Mouse (Mus musculus) forebrain, embryonic 11.5 days (tissue): ENCODE results near the gene Hmgcll1. TPM values are rescaled to one million over a fixed set of nuclear protein-coding genes. Genes with fewer than 3 reads are reported as not detected.
A peak's percentile ranks its signal among the peaks of the same experiment; 100 is the strongest.

ENCODE experiments used
- ATAC-seq: fragments of 200-750 bp; cut with Nextera tagmentation; replicated peaks from 2 replicates; pipeline ENCODE4 v1.8.0; 2017; ENCODE audit warnings: moderate TSS enrichment; ENCODE audit not compliant: low FRiP score
- DNase-seq: peaks from one replicate; pipeline ENCODE4 v3.0.0-alpha.2; 2017; ENCODE audit warnings: low spot score
- H3K27ac ChIP-seq: fragments of 300-500 bp; sonication (generic); 2 replicates; pipeline ENCODE4 v1.5.1; 2014; ENCODE audit warnings: low read depth, low read length
- H3K27me3 ChIP-seq: fragments of 300-500 bp; sonication (generic); 2 replicates; pipeline ENCODE4 v1.6.1; 2014; ENCODE audit warnings: mild to moderate bottlenecking, low read length, mixed read lengths; ENCODE audit not compliant: control insufficient read depth, insufficient read depth
- H3K36me3 ChIP-seq: fragments of 300-500 bp; sonication (generic); 2 replicates; pipeline ENCODE4 v1.6.1; 2014; ENCODE audit warnings: mild to moderate bottlenecking, low read length, moderate library complexity, mixed read lengths; ENCODE audit not compliant: control insufficient read depth, insufficient read depth
- H3K4me1 ChIP-seq: fragments of 300-500 bp; sonication (generic); replicated peaks from 2 replicates; pipeline ENCODE4 v1.6.1; 2014; ENCODE audit warnings: low read length, mixed read lengths; ENCODE audit not compliant: control insufficient read depth, insufficient read depth
- H3K4me2 ChIP-seq: fragments of 300-500 bp; sonication (generic); 2 replicates; pipeline ENCODE4 v1.6.1; 2014; ENCODE audit warnings: low read depth, mild to moderate bottlenecking, low read length, moderate library complexity, mixed read lengths; ENCODE audit not compliant: severe bottlenecking
- H3K4me3 ChIP-seq: fragments of 300-500 bp; sonication (generic); 2 replicates; pipeline ENCODE4 v1.5.1; 2014; ENCODE audit warnings: low read depth, low read length
- H3K9ac ChIP-seq: fragments of 300-500 bp; sonication (generic); 2 replicates; pipeline ENCODE4 v1.6.1; 2014; ENCODE audit warnings: low read length
- H3K9me3 ChIP-seq: fragments of 300-500 bp; sonication (generic); 2 replicates; pipeline ENCODE4 v1.6.1; 2016; ENCODE audit warnings: low read length, mixed read lengths; ENCODE audit not compliant: control insufficient read depth
- WGBS: fragments of 180-500 bp; shearing (Covaris S2); extraction: QIAGEN DNeasy Blood & Tissue Kit; methylation state at CpG from one replicate; pipeline ENCODE4 v1.1.7; 2014; 5-methylcytosine and 5-hydroxymethylcytosine counted together
- polyA plus RNA-seq: library from polyadenylated mRNA; unstranded; fragments of >200 nt; fragmentation: Nextera tagmentation; extraction: Ambion mirVana; gene quantifications from 2 replicates; pipeline ENCODE4 v1.2.1, GENCODE M21; 2014

Gene Hmgcll1
- polyA plus RNA-seq, result 9.5 and 10.4 TPM in 2 replicates

DNA sequence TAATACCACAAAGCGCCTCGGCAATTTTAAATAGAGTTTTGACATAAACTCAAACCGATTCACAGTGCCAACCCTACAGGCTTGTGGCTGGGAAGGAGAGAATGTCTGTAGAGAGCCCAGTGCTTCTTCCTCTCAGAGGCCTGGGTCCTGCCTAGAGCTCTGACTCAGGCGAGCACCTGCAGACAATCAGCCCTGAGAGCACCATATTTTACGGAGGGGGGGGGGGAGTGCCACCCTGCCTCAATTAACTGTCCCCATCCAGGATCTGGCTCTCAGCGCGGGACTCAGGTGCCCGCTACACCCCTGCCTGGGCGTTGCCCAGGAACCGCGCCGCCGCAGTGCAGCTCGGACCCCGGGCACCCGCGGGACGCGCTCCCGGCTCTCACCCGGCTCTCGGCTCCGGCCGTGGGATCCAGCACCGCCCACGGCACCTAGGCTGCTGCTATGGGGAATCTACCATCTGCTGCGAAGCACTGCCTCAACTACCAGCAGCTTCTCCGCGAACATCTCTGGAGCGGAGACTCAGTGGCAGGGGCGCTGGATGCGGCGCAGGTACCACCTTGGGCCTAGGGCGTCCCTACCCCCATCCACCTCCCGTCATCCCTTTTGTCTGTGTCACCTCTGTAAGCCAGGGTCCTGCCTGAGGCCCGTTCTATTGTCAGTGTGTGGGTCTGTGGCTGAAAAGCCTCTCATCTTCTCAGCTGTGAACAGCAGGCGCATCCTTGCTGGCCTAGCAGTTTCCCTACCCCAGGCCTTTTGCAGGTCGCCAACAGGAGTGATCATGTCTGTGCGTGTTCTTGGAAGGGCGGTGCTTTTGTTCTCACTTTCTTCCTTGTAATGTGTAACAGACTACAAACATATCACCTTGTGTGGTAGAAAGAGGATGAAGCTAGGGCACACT is at the start of gene Hmgcll1:
Gene Hmgcll1 (plus strand): TSS at position 225 of the 901 bp plus-strand sequence.
- Histone ChIP-seq H3K9me3 (no peaks in the 10 kb centered on the region), H3K4me3 (peak within 1 kb of the TSS; percentile 56), H3K4me2 (peak within 1 kb of the TSS; percentile 90), H3K36me3 (no peaks in the 10 kb centered on the region), H3K4me1 (peaks cover 2% of the 10 kb centered on the region; the same call in 1 of the 2 replicates), H3K9ac (peak within 1 kb of the TSS; percentile 72), H3K27ac (peak within 1 kb of the TSS; percentile 37; the same call in 1 of the 2 replicates), H3K27me3 (no peaks in the 10 kb centered on the region)
- DNase-seq (peak; percentile 78), ATAC-seq (peak; percentile 90)
- 4% methylated on average over 39 of the region's 40 CpGs for WGBS

DNA sequence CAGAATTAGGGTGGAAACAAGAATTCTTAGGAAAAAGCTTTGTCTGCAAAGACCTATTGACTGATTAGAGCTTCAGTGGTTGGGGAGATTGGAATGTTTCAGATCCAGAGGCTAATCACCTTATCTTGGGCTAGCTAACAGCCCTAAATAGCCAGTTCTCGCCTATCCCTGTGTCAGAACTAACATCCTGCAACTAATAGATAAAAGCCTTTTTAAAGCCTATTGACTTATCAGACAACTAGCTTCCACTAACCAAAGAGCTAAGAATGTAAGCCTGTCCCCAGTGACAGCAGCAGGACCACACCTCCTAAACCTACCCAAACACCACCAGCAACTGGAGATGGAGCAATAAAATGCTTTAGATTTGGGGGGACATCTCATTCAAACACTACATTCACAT is 34.6 kb upstream of the Hmgcll1 start:
- Histone ChIP-seq H3K27ac (no peak overlapping the region), H3K9me3 (no peaks in the 10 kb centered on the region), H3K4me3 (no peak overlapping the region), H3K4me2 (no peak overlapping the region), H3K36me3 (no peaks in the 10 kb centered on the region), H3K27me3 (no peaks in the 10 kb centered on the region), H3K9ac (no peak overlapping the region), H3K4me1 (no peaks in the 10 kb centered on the region)
- DNase-seq, result no peak
- 39% methylated on average over 1 of the region's 1 CpGs for WGBS
- ATAC-seq, result no peak

DNA sequence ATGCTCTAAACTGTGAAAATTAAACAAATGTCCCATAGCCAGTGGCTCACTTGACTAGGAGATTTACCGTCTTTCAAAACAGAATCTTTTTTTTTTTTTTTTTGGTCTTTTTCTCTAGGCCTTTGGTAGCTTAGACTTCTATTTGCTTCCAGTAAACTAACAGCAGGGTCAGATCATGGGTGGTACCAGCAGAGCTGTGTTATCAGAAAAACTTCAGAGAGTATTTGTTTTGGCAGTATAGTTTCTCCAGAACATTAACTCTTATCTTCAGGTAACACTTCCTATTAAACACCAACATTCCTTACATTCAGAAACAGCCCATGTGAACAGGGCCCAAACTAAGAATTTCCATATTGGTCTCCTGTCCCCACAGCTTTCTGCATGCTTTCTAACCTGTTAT is 33.5 kb upstream of the Hmgcll1 start:
- Histone ChIP-seq H3K27ac (no peak overlapping the region), H3K36me3 (no peaks in the 10 kb centered on the region), H3K4me2 (no peak overlapping the region), H3K9ac (no peak overlapping the region), H3K9me3 (no peaks in the 10 kb centered on the region), H3K4me3 (no peak overlapping the region), H3K4me1 (no peaks in the 10 kb centered on the region), H3K27me3 (no peaks in the 10 kb centered on the region)
- ATAC-seq (no peak), DNase-seq (no peak)
- 96% methylated on average over 1 of the region's 1 CpGs for WGBS

GRCm38 (mm10) chr9:75989491-75989890 is 25.2 kb upstream of the Hmgcll1 start:
- no peaks in the 10 kb centered on the region for H3K27me3 ChIP-seq
- no peak for ATAC-seq

DNA sequence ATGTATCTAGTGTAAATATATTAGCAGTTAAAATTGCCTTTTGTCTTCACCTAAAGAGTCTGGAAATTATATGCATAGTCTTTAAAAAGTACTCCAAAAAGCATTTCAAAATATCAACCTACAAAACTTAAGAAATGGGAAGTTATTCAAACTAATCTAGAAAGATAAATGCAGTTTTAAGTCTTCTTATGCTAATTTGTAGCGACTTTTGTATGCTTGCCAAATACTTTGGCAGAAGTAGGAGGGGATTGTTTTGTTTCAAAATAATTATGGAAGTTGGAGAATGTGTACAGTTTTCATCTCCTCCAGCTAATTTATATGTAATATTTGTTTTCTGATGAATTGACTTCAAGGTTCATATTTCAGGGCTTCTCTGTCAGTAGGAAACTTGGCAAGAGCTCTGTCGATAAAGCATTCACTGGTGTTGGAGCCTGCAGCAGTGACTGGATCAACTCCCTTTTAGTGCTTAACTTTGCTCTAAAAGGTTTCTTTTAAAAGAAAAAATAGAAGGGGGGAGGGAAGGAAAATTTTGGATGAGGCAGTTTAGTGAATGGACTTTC is 15.8 kb upstream of the Hmgcll1 start:
- no peak for DNase-seq
- no peak overlapping the region for H3K9ac ChIP-seq
- 82% methylated on average over 2 of the region's 2 CpGs for WGBS
- no peaks in the 10 kb centered on the region for H3K9me3 ChIP-seq
- H3K4me2 ChIP-seq, result no peak overlapping the region
- no peaks in the 10 kb centered on the region for H3K36me3 ChIP-seq
- H3K4me3 ChIP-seq, result no peak overlapping the region
- no peak for ATAC-seq
- H3K27me3 ChIP-seq, result no peaks in the 10 kb centered on the region
- H3K4me1 ChIP-seq, result no peaks in the 10 kb centered on the region
- no peak overlapping the region for H3K27ac ChIP-seq

More at GRCm38 (mm10) chr9:75989491-75989890, 25.2 kb upstream of the Hmgcll1 start:
- Histone ChIP-seq H3K4me3 (no peak overlapping the region), H3K4me2 (no peak overlapping the region), H3K4me1 (no peaks in the 10 kb centered on the region), H3K27ac (no peak overlapping the region), H3K36me3 (no peaks in the 10 kb centered on the region), H3K9me3 (no peaks in the 10 kb centered on the region), H3K9ac (no peak overlapping the region)
- no peak for DNase-seq
- 92% methylated on average over 4 of the region's 4 CpGs for WGBS

DNA sequence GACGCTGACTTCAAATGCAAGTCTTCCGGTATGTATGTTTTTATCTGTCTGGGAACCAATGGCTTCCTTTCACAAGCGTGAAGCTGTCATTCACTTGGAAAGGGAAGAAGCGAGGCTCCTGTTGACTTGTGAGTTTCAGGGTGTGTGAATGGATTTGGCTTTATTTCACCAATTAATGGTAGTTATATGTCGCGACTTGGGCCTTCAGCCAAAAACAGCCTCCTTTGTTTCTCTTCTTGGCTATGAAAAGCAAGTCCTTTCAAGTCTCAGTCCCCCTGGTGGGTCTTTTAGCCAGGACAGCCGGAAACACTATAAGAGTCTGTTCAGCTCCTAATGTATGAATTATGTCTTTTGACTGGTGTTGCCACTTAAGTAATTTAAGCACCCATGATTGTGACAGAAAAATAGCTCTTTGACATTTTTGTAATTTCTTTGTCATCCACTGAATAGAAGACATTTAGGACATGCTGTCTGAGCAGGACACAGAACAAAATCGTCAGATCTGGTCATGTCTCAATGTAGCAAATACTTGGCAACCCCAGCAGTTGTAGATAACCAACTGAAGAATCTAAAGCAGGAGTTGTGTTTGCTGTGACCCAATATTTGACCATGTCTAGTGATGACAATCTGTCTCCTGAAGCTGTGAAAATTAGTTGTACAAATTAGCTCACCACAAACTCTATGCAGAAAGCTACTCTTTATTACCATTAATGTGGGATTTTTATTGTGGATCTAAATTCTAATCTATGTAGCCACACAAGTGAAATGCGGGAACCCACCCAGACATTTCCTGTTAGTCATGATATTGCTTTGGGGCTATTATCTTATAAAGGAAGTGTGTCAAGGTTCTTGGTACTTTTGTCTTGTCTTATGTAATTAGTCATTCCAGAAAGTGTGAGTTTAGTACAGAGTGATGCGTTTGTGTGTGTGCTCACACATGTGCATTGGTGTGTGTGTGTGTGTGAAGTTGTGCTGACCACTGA is 13.5 kb upstream of the Hmgcll1 start:
- no peaks in the 10 kb centered on the region for H3K4me1 ChIP-seq
- no peaks in the 10 kb centered on the region for H3K36me3 ChIP-seq
- DNase-seq, result no peak
- H3K27me3 ChIP-seq, result no peaks in the 10 kb centered on the region
- no peak overlapping the region for H3K27ac ChIP-seq
- H3K4me3 ChIP-seq, result no peak overlapping the region
- ATAC-seq, result peak; percentile 63; the same call in 1 of the 2 replicates
- H3K9ac ChIP-seq, result no peak overlapping the region
- WGBS, result 52% methylated on average over 10 of the region's 10 CpGs
- no peaks in the 10 kb centered on the region for H3K9me3 ChIP-seq
- H3K4me2 ChIP-seq, result no peak overlapping the region

- Histone ChIP-seq H3K9me3 (no peaks in the 10 kb centered on the region), H3K27me3 (no peaks in the 10 kb centered on the region), H3K4me1 (no peaks in the 10 kb centered on the region), H3K9ac (no peak overlapping the region), H3K27ac (no peak overlapping the region), H3K4me2 (no peak overlapping the region), H3K4me3 (no peak overlapping the region), H3K36me3 (no peaks in the 10 kb centered on the region)
- DNase-seq, result no peak
- ATAC-seq, result no peak
- WGBS, result 82% methylated on average over 3 of the region's 3 CpGs
These were observed 11.6 kb upstream of the Hmgcll1 start for GRCm38 (mm10) chr9:76003066-76003465.

DNA sequence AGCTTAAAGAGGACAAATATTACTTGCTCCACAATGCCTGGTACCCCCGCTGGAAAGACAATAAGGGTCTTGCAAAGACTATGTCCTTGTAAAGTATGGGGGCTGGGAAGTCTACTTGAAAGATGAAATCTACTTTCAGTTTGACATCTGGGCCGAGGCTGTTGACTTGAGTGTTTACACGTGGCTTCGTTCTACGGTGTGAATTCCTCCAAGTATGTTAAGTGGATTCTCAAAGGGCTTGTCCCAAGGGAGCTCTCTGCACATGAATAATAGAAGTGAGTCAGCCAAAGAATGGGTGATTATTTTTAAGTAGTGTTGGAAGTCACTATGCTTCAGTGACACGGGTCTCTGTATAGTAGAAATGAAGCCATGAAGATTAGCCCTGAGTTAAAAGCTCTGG is 11.0 kb upstream of the Hmgcll1 start:
- no peak for DNase-seq
- H3K4me1 ChIP-seq, result no peaks in the 10 kb centered on the region
- ATAC-seq, result no peak
- H3K4me2 ChIP-seq, result no peak overlapping the region
- H3K9ac ChIP-seq, result no peak overlapping the region
- no peaks in the 10 kb centered on the region for H3K36me3 ChIP-seq
- no peak overlapping the region for H3K27ac ChIP-seq
- H3K27me3 ChIP-seq, result no peaks in the 10 kb centered on the region
- H3K9me3 ChIP-seq, result no peaks in the 10 kb centered on the region
- WGBS, result 75% methylated on average over 6 of the region's 6 CpGs
- no peak overlapping the region for H3K4me3 ChIP-seq
